Mouse (Mus musculus) CD4-positive, CD25-positive, alpha-beta regulatory T cell, adult 4 months (primary cell): Measurements from ENCODE around the gene Tmem178. TPM values are rescaled to one million over a fixed set of nuclear protein-coding genes. Genes with fewer than 3 reads are reported as not detected.

Experiments
- ATAC-seq: one replicate; pipeline ENCODE4 v1.8.0; 2017
- polyA plus RNA-seq, 2 experiments: library from polyadenylated mRNA; unstranded; fragments of 100-300 nt; shearing (Covaris generic); gene quantifications; one replicate each; pipeline ENCODE4 v1.2.1; 2017

Tmem178 gene
- polyA plus RNA-seq, 2 experiments from 2014 or later, result not detected

- no peak for ATAC-seq
Measured at GRCm38 (mm10) chr17:80946091-80946885, 1.9 kb downstream of the Tmem178 start.

- no peak for ATAC-seq
Measured at GRCm38 (mm10) chr17:80947075-80947960, 2.9 kb downstream of the Tmem178 start.

- no peak for ATAC-seq
Measured at GRCm38 (mm10) chr17:80949382-80949781, 5.0 kb downstream of the Tmem178 start.

- ATAC-seq, result no peak
Measured at GRCm38 (mm10) chr17:80949895-80950294, 5.5 kb downstream of the Tmem178 start.

GRCm38 (mm10) chr17:80952305-80952704, 7.9 kb downstream of the Tmem178 start:
- no peak for ATAC-seq

GRCm38 (mm10) chr17:80955415-80955814, 11.0 kb downstream of the Tmem178 start:
- no peak for ATAC-seq

- no peak for ATAC-seq
Measured at GRCm38 (mm10) chr17:80955998-80956811, 11.8 kb downstream of the Tmem178 start.

GRCm38 (mm10) chr17:80958332-80958731, 13.9 kb downstream of the Tmem178 start:
- no peak for ATAC-seq

GRCm38 (mm10) chr17:80959840-80960239, 15.4 kb downstream of the Tmem178 start:
- ATAC-seq, result no peak

GRCm38 (mm10) chr17:80967475-80967874, 23.0 kb downstream of the Tmem178 start:
- no peak for ATAC-seq

- ATAC-seq, result no peak
Measured at GRCm38 (mm10) chr17:80969643-80970619, 25.5 kb downstream of the Tmem178 start.

GRCm38 (mm10) chr17:80970716-80971115, 26.3 kb downstream of the Tmem178 start:
- no peak for ATAC-seq

GRCm38 (mm10) chr17:80972891-80973290, 28.5 kb downstream of the Tmem178 start:
- no peak for ATAC-seq

GRCm38 (mm10) chr17:80977245-80977644, 32.8 kb downstream of the Tmem178 start:
- no peak for ATAC-seq

GRCm38 (mm10) chr17:80980096-80980495, 35.7 kb downstream of the Tmem178 start:
- no peak for ATAC-seq

GRCm38 (mm10) chr17:80981721-80982411, 37.4 kb downstream of the Tmem178 start:
- no peak for ATAC-seq

- no peak for ATAC-seq
Measured at GRCm38 (mm10) chr17:80982412-80982787, 38.0 kb downstream of the Tmem178 start.

- ATAC-seq, result no peak
Measured at GRCm38 (mm10) chr17:80982976-80983375, 38.5 kb downstream of the Tmem178 start.

GRCm38 (mm10) chr17:80991535-80992127, 47.2 kb downstream of the Tmem178 start:
- ATAC-seq, result no peak

GRCm38 (mm10) chr17:80997226-80997625, 52.8 kb downstream of the Tmem178 start:
- ATAC-seq, result no peak
